Mouse (Mus musculus): ENCODE data around the gene 1700037C18Rik.

Gene 1700037C18Rik

GRCm38 (mm10) chr16:3908537-3909111 is at the start of gene 1700037C18Rik, which contains the start of gene Cluap1:
1700037C18Rik (minus strand) TSS chr16:3908689.
Cluap1 (plus strand) TSS chr16:3908801.
- peak; percentile 95 for DNase-seq (ENCODE audit: low read depth, low spot score)

GRCm38 (mm10) chr16:3956369-3956768 is 47.9 kb upstream of the 1700037C18Rik start:
- DNase-seq (ENCODE audit: low read depth, low spot score), result no peak

GRCm38 (mm10) chr16:3951141-3951540 is 42.7 kb upstream of the 1700037C18Rik start:
- DNase-seq (ENCODE audit: low read depth, low spot score), result no peak

- no peak for DNase-seq (ENCODE audit: low read depth, low spot score)
These were observed 26.2 kb upstream of the 1700037C18Rik start for GRCm38 (mm10) chr16:3934701-3935100.

- no peak for DNase-seq (ENCODE audit: low read depth, low spot score)
These were observed 25.6 kb upstream of the 1700037C18Rik start for GRCm38 (mm10) chr16:3934091-3934490.

- DNase-seq (ENCODE audit: low read depth, low spot score), result no peak
These were observed 25.0 kb upstream of the 1700037C18Rik start for GRCm38 (mm10) chr16:3933536-3933935.

GRCm38 (mm10) chr16:3929151-3929550 is 20.7 kb upstream of the 1700037C18Rik start:
- no peak for DNase-seq (ENCODE audit: low read depth, low spot score)

GRCm38 (mm10) chr16:3928582-3928981 is 20.1 kb upstream of the 1700037C18Rik start:
- DNase-seq (ENCODE audit: low read depth, low spot score), result no peak

GRCm38 (mm10) chr16:3923966-3924365 is 15.5 kb upstream of the 1700037C18Rik start:
- DNase-seq (ENCODE audit: low read depth, low spot score), result no peak

GRCm38 (mm10) chr16:3923515-3923914 is 15.0 kb upstream of the 1700037C18Rik start:
- DNase-seq (ENCODE audit: low read depth, low spot score), result no peak

- DNase-seq (ENCODE audit: low read depth, low spot score), result no peak
These were observed 12.3 kb upstream of the 1700037C18Rik start for GRCm38 (mm10) chr16:3920756-3921155.

GRCm38 (mm10) chr16:3909118-3909517 is 629 bp upstream of the 1700037C18Rik start:
- no peak for DNase-seq (ENCODE audit: low read depth, low spot score)

- no peak for DNase-seq (ENCODE audit: low read depth, low spot score)
These were observed 1.0 kb downstream of the 1700037C18Rik start for GRCm38 (mm10) chr16:3907471-3907870.

GRCm38 (mm10) chr16:3896553-3896952 is 11.9 kb downstream of the 1700037C18Rik start:
- no peak for DNase-seq (ENCODE audit: low read depth, low spot score)

GRCm38 (mm10) chr16:3896046-3896445 is 12.4 kb downstream of the 1700037C18Rik start:
- no peak for DNase-seq (ENCODE audit: low read depth, low spot score)

GRCm38 (mm10) chr16:3895173-3895792 is 13.2 kb downstream of the 1700037C18Rik start:
- DNase-seq (ENCODE audit: low read depth, low spot score), result peak; percentile 52

- no peak for DNase-seq (ENCODE audit: low read depth, low spot score)
These were observed 14.8 kb downstream of the 1700037C18Rik start for GRCm38 (mm10) chr16:3893739-3894138.

GRCm38 (mm10) chr16:3891621-3892295 is 16.7 kb downstream of the 1700037C18Rik start:
- no peak for DNase-seq (ENCODE audit: low read depth, low spot score)

GRCm38 (mm10) chr16:3885065-3885670 is 23.3 kb downstream of the 1700037C18Rik start:
- no peak for DNase-seq (ENCODE audit: low read depth, low spot score)

- DNase-seq (ENCODE audit: low read depth, low spot score), result peak; percentile 87
These were observed 24.1 kb downstream of the 1700037C18Rik start, which contains the start of the genes Zfp597 and Gm20695 for GRCm38 (mm10) chr16:3884201-3885064. Zfp597 (minus strand) TSS chr16:3884561. Gm20695 (plus strand) TSS chr16:3884648.

GRCm38 (mm10) chr16:3876346-3876745 is 32.1 kb downstream of the 1700037C18Rik start:
- no peak for DNase-seq (ENCODE audit: low read depth, low spot score)
